Mouse (Mus musculus): Measurements from ENCODE around the gene Dhrs7b. TPM values are rescaled to one million over a fixed set of nuclear protein-coding genes. Genes with fewer than 3 reads are reported as not detected.
A peak's percentile ranks its signal among the peaks of the same experiment; 100 is the strongest.

Gene Dhrs7b
- polyA plus RNA-seq (2014; fragmentation: Nextera tagmentation; extraction: Ambion mirVana): 26.7 and 30.0 TPM in 2 replicates

- under 1% methylated on average over 34 of the region's 34 CpGs for WGBS
These were observed at the start of gene Dhrs7b for GRCm38 (mm10) chr11:60830433-60831052. TSS of gene Dhrs7b (plus strand) at chr11:60830631.

DNA sequence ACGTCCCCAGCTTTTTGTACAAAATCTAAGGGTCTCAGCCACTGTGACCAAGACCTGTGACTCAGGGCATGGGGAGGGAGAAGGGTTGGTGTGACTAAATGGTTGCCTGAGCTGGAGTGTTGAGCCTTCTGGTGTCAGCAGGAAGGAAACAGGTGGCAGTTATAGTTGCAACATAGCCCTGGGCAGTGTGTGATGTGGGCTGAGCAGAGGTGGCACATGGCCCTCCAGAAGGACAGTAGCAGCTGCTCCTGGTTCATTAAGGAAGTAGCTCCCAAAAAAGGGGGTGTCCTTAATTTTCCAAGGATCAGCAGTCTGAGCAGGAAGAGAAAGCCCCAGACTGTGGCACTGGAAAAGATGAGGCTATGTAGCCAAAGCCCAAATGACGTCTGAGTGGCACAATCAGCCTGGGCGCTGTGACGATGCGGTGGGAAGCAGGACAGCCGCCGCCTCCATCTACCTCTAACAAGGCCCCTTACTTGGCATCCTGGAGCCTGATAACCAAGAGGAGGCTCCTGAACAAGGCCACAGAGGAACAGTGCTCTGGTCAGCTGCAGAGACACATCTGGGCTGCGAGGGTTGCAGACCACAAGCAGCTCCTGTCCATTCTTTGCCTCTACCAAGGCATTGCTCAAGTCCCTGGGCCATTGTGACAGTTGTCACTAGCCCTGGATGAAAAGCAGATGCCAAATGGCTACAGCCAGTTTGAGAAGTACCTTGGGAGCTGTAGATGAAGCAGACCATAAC is 46.1 kb upstream of the Dhrs7b start:
- H3K27ac ChIP-seq (ENCODE audit: low read depth, low read length): no peak overlapping the region
- peaks cover 8% of the 10 kb centered on the region for H3K4me1 ChIP-seq (replicated peaks; ENCODE audit: control insufficient read depth, insufficient read depth, low read length)
- 91% methylated on average over 8 of the region's 8 CpGs for WGBS
- no peak for DNase-seq (ENCODE audit: low spot score)
- no peak overlapping the region for H3K4me3 ChIP-seq (ENCODE audit: low read depth, low read length)
- no peaks in the 10 kb centered on the region for H3K9me3 ChIP-seq (ENCODE audit: control insufficient read depth, low read length)
- H3K27me3 ChIP-seq (ENCODE audit: control insufficient read depth, insufficient read depth, low read length): no peaks in the 10 kb centered on the region
- peaks cover 10% of the 10 kb centered on the region for H3K36me3 ChIP-seq (ENCODE audit: control insufficient read depth, insufficient read depth, low read length)
- H3K9ac ChIP-seq (ENCODE audit: low read length): no peak overlapping the region
- no peak overlapping the region for H3K4me2 ChIP-seq (ENCODE audit: low read depth, low read length, severe bottlenecking)
- no peak for ATAC-seq (replicated peaks; ENCODE audit: low FRiP score)

More at GRCm38 (mm10) chr11:60830433-60831052, at the start of gene Dhrs7b:
- Histone ChIP-seq H3K36me3 (ENCODE audit: control insufficient read depth, insufficient read depth, low read length) (no peaks in the 10 kb centered on the region), H3K4me1 (replicated peaks; ENCODE audit: control insufficient read depth, insufficient read depth, low read length) (peaks cover 5% of the 10 kb centered on the region; the same call in 1 of the 2 replicates), H3K27me3 (ENCODE audit: control insufficient read depth, insufficient read depth, low read length) (no peaks in the 10 kb centered on the region), H3K27ac (ENCODE audit: low read depth, low read length) (no peak within 1 kb of the TSS), H3K4me3 (ENCODE audit: low read depth, low read length) (peak within 1 kb of the TSS; percentile 69), H3K4me2 (ENCODE audit: low read depth, low read length, severe bottlenecking) (peak within 1 kb of the TSS; percentile 81), H3K9me3 (ENCODE audit: control insufficient read depth, low read length) (no peaks in the 10 kb centered on the region), H3K9ac (ENCODE audit: low read length) (peak within 1 kb of the TSS; percentile 81)
- ATAC-seq (replicated peaks; ENCODE audit: low FRiP score) (peak; percentile 89), DNase-seq (ENCODE audit: low spot score) (peak; percentile 84)

GRCm38 (mm10) chr11:60787595-60787994 is 42.8 kb upstream of the Dhrs7b start:
- no peaks in the 10 kb centered on the region for H3K9me3 ChIP-seq (ENCODE audit: control insufficient read depth, low read length)
- WGBS: 47% methylated on average over 1 of the region's 1 CpGs
- H3K9ac ChIP-seq (ENCODE audit: low read length): no peak overlapping the region
- H3K27me3 ChIP-seq (ENCODE audit: control insufficient read depth, insufficient read depth, low read length): no peaks in the 10 kb centered on the region
- ATAC-seq (replicated peaks; ENCODE audit: low FRiP score) (no peak), DNase-seq (ENCODE audit: low spot score) (no peak)
- no peaks in the 10 kb centered on the region for H3K4me1 ChIP-seq (replicated peaks; ENCODE audit: control insufficient read depth, insufficient read depth, low read length)
- H3K27ac ChIP-seq (ENCODE audit: low read depth, low read length): no peak overlapping the region
- peaks cover 10% of the 10 kb centered on the region for H3K36me3 ChIP-seq (ENCODE audit: control insufficient read depth, insufficient read depth, low read length)
- H3K4me3 ChIP-seq (ENCODE audit: low read depth, low read length): no peak overlapping the region
- H3K4me2 ChIP-seq (ENCODE audit: low read depth, low read length, severe bottlenecking): no peak overlapping the region

GRCm38 (mm10) chr11:60790472-60790871 is 40.0 kb upstream of the Dhrs7b start:
- ATAC-seq (replicated peaks; ENCODE audit: low FRiP score): no peak
- Histone ChIP-seq H3K9ac (ENCODE audit: low read length) (no peak overlapping the region), H3K4me3 (ENCODE audit: low read depth, low read length) (no peak overlapping the region), H3K27me3 (ENCODE audit: control insufficient read depth, insufficient read depth, low read length) (no peaks in the 10 kb centered on the region), H3K36me3 (ENCODE audit: control insufficient read depth, insufficient read depth, low read length) (peaks cover 2% of the 10 kb centered on the region; the same call in 1 of the 2 replicates), H3K9me3 (ENCODE audit: control insufficient read depth, low read length) (no peaks in the 10 kb centered on the region), H3K4me1 (replicated peaks; ENCODE audit: control insufficient read depth, insufficient read depth, low read length) (no peaks in the 10 kb centered on the region), H3K4me2 (ENCODE audit: low read depth, low read length, severe bottlenecking) (no peak overlapping the region), H3K27ac (ENCODE audit: low read depth, low read length) (no peak overlapping the region)
- 88% methylated on average over 2 of the region's 2 CpGs for WGBS
- DNase-seq (ENCODE audit: low spot score): no peak

- no peaks in the 10 kb centered on the region for H3K9me3 ChIP-seq (ENCODE audit: control insufficient read depth, low read length)
- H3K4me1 ChIP-seq (replicated peaks; ENCODE audit: control insufficient read depth, insufficient read depth, low read length): no peaks in the 10 kb centered on the region
- no peak for DNase-seq (ENCODE audit: low spot score)
- 90% methylated on average over 11 of the region's 11 CpGs for WGBS
- H3K36me3 ChIP-seq (ENCODE audit: control insufficient read depth, insufficient read depth, low read length): no peaks in the 10 kb centered on the region; the same call in 1 of the 2 replicates
- ATAC-seq (replicated peaks; ENCODE audit: low FRiP score): no peak
- no peaks in the 10 kb centered on the region for H3K27me3 ChIP-seq (ENCODE audit: control insufficient read depth, insufficient read depth, low read length)
- H3K27ac ChIP-seq (ENCODE audit: low read depth, low read length): no peak overlapping the region
- no peak overlapping the region for H3K4me2 ChIP-seq (ENCODE audit: low read depth, low read length, severe bottlenecking)
- H3K9ac ChIP-seq (ENCODE audit: low read length): no peak overlapping the region
- H3K4me3 ChIP-seq (ENCODE audit: low read depth, low read length): no peak overlapping the region
These were observed 34.1 kb upstream of the Dhrs7b start for GRCm38 (mm10) chr11:60796342-60796741.

GRCm38 (mm10) chr11:60799977-60800376 is 30.5 kb upstream of the Dhrs7b start:
- ATAC-seq (replicated peaks; ENCODE audit: low FRiP score) (no peak), DNase-seq (ENCODE audit: low spot score) (no peak)
- Histone ChIP-seq H3K4me3 (ENCODE audit: low read depth, low read length) (no peak overlapping the region), H3K4me1 (replicated peaks; ENCODE audit: control insufficient read depth, insufficient read depth, low read length) (no peaks in the 10 kb centered on the region), H3K27ac (ENCODE audit: low read depth, low read length) (no peak overlapping the region), H3K9ac (ENCODE audit: low read length) (no peak overlapping the region), H3K27me3 (ENCODE audit: control insufficient read depth, insufficient read depth, low read length) (no peaks in the 10 kb centered on the region), H3K9me3 (ENCODE audit: control insufficient read depth, low read length) (no peaks in the 10 kb centered on the region), H3K4me2 (ENCODE audit: low read depth, low read length, severe bottlenecking) (no peak overlapping the region), H3K36me3 (ENCODE audit: control insufficient read depth, insufficient read depth, low read length) (no peaks in the 10 kb centered on the region)
- 88% methylated on average over 4 of the region's 4 CpGs for WGBS

GRCm38 (mm10) chr11:60800892-60801291 is 29.5 kb upstream of the Dhrs7b start:
- Histone ChIP-seq H3K27me3 (ENCODE audit: control insufficient read depth, insufficient read depth, low read length) (no peaks in the 10 kb centered on the region), H3K36me3 (ENCODE audit: control insufficient read depth, insufficient read depth, low read length) (no peaks in the 10 kb centered on the region), H3K4me3 (ENCODE audit: low read depth, low read length) (no peak overlapping the region), H3K27ac (ENCODE audit: low read depth, low read length) (no peak overlapping the region), H3K4me1 (replicated peaks; ENCODE audit: control insufficient read depth, insufficient read depth, low read length) (no peaks in the 10 kb centered on the region), H3K9me3 (ENCODE audit: control insufficient read depth, low read length) (no peaks in the 10 kb centered on the region), H3K9ac (ENCODE audit: low read length) (no peak overlapping the region), H3K4me2 (ENCODE audit: low read depth, low read length, severe bottlenecking) (no peak overlapping the region)
- no peak for DNase-seq (ENCODE audit: low spot score)
- 95% methylated on average over 1 of the region's 1 CpGs for WGBS
- ATAC-seq (replicated peaks; ENCODE audit: low FRiP score): no peak

GRCm38 (mm10) chr11:60808286-60809070 is 22.0 kb upstream of the Dhrs7b start:
- no peak overlapping the region for H3K4me2 ChIP-seq (ENCODE audit: low read depth, low read length, severe bottlenecking)
- ATAC-seq (replicated peaks; ENCODE audit: low FRiP score) (no peak), DNase-seq (ENCODE audit: low spot score) (no peak)
- no peaks in the 10 kb centered on the region for H3K27me3 ChIP-seq (ENCODE audit: control insufficient read depth, insufficient read depth, low read length)
- H3K9me3 ChIP-seq (ENCODE audit: control insufficient read depth, low read length): no peaks in the 10 kb centered on the region
- WGBS: 83% methylated on average over 4 of the region's 4 CpGs
- no peak overlapping the region for H3K4me3 ChIP-seq (ENCODE audit: low read depth, low read length)
- no peak overlapping the region for H3K9ac ChIP-seq (ENCODE audit: low read length)
- H3K4me1 ChIP-seq (replicated peaks; ENCODE audit: control insufficient read depth, insufficient read depth, low read length): peaks cover 3% of the 10 kb centered on the region; the same call in 1 of the 2 replicates
- no peaks in the 10 kb centered on the region for H3K36me3 ChIP-seq (ENCODE audit: control insufficient read depth, insufficient read depth, low read length)
- H3K27ac ChIP-seq (ENCODE audit: low read depth, low read length): no peak overlapping the region

Data from forebrain, embryonic 11.5 days (tissue).